ENCODE assay signal across 20 mouse cellular contexts in genomic region chr9:118564696-118565095, GRCm38 (mm10). TPM values are rescaled to one million over a fixed set of nuclear protein-coding genes. Genes with fewer than 3 reads are reported as not detected.
A peak's percentile ranks its signal among the peaks of the same experiment; 100 is the strongest.
DNase-seq lines count a peak whose midpoint lies in the region; ATAC-seq lines count a peak whose summit lies in the region.
"Had no signal": no experiment of that assay in that cellular context is flagged by ENCODE, and none has a peak within 500 bp of the region (broad histone marks: within the 10 kb centered on the region; RNA-seq: fewer than 3 reads in every experiment).

No protein-coding gene starts in this region.

- intact Hi-C loops in heart, postnatal 10 days (cut with DNase I), result no loop called here

- no peaks in the 10 kb centered on the region for H3K9me3 ChIP-seq in heart, embryonic 12.5 days (replicated peaks)
- H3K9me3 ChIP-seq in heart, embryonic 10.5 days, result no peaks in the 10 kb centered on the region
- H3K9me3 ChIP-seq: G1E had no signal

- no peaks in the 10 kb centered on the region for H3K27me3 ChIP-seq in heart, embryonic 12.5 days (replicated peaks)
- no peaks in the 10 kb centered on the region for H3K27me3 ChIP-seq in heart, embryonic 10.5 days (ENCODE audit: insufficient read depth, poor library complexity, severe bottlenecking)
- H3K27me3 ChIP-seq: CH12.LX, Patski had no signal

- H3K4me1 ChIP-seq in heart, embryonic 12.5 days (replicated peaks), result 0 out of 2 replicates have a peak, but pooled peaks cover 4% of the 10 kb centered on the region
- no peaks in the 10 kb centered on the region for H3K4me1 ChIP-seq in heart, embryonic 10.5 days

- H3K27ac ChIP-seq in heart, embryonic 12.5 days (ENCODE audit: poor library complexity, severe bottlenecking), result no peak overlapping the region
- no peak overlapping the region for H3K27ac ChIP-seq in heart, embryonic 10.5 days

- H3K36me3 ChIP-seq in heart, embryonic 12.5 days, result peaks cover 86% of the 10 kb centered on the region
- H3K36me3 ChIP-seq in heart, embryonic 10.5 days, result peaks cover 98% of the 10 kb centered on the region

- no peak for ATAC-seq in heart, embryonic 12.5 days (ENCODE audit: insufficient number of reproducible peaks, low FRiP score)
- ATAC-seq: activated CD4-positive, CD25-positive, alpha-beta regulatory T cell, adult 4 months; CD4-positive, CD25-positive, alpha-beta regulatory T cell, adult 4 months; Patski had no signal

- peak; percentile 71 for DNase-seq in heart, adult 11 months
- DNase-seq in heart, embryonic 10.5 days (ENCODE audit: low spot score), result peak; percentile 68
- no peak for DNase-seq in heart, postnatal 10 days
- DNase-seq: adrenal gland, adult 2 months; adrenal gland, adult 8-10 months; adrenal gland, postnatal 10 days; adrenal gland, postnatal 14 days; adrenal gland, postnatal 25 days; adrenal gland, postnatal 36 days; B cell, adult 2 months; cerebellum, adult 11 months; cerebellum, adult 11-12 months; cerebellum, adult 18-20 months had no signal

- no peak overlapping the region for H3K9ac ChIP-seq in heart, embryonic 12.5 days

- no peak overlapping the region for H3K4me3 ChIP-seq in heart, embryonic 12.5 days
- no peak overlapping the region for H3K4me3 ChIP-seq in heart, embryonic 10.5 days

- H3K4me2 ChIP-seq in heart, embryonic 12.5 days, result no peak overlapping the region

- 82% methylated on average over 16 of the region's 16 CpGs for WGBS in heart, embryonic 12.5 days
- WGBS in heart, embryonic 10.5 days, result 87% methylated on average over 16 of the region's 16 CpGs

RNA-seq across cellular contexts. Expression of gene Itga9, which starts 41.8 kb away (rescaled TPM):
- 20.2 and 21.0 TPM in 2 replicates for polyA plus RNA-seq in heart, embryonic 12.5 days (2016; fragmentation: Nextera tagmentation; extraction: Ambion mirVana)
- 8.3 and 8.9 TPM in 2 replicates for polyA plus RNA-seq in heart, embryonic 10.5 days (2016; fragmentation: Nextera tagmentation; extraction: Ambion mirVana)
- total RNA-seq in heart, postnatal 10 days (2021), result 100 to 1,000 TPM; 107 to 121 TPM
- total RNA-seq: CH12.LX had no signal
- polyA plus RNA-seq: C2C12, G1E had no signal

RNA-seq across cellular contexts. Expression of gene Golga4, which starts 58.6 kb away (rescaled TPM):
- 74.8 and 75.5 TPM in 2 replicates for polyA plus RNA-seq in heart, embryonic 12.5 days (2016; fragmentation: Nextera tagmentation; extraction: Ambion mirVana)
- 55.0 and 60.0 TPM in 2 replicates for polyA plus RNA-seq in heart, embryonic 10.5 days (2016; fragmentation: Nextera tagmentation; extraction: Ambion mirVana)
- 100 to 1,000 TPM; 171 to 176 TPM for total RNA-seq in heart, postnatal 10 days (2021)

Comparison
In these comparisons a context has a peak if more than half of its experiments do, and no peak if none do; other contexts are left out.
1. DNase-seq: peak in heart, adult 11 months (single experiment) and heart, embryonic 10.5 days (single experiment); none in heart, postnatal 10 days (0 of 2).